ENCODE assay signal across 18 mouse cellular contexts in the genomic region with DNA sequence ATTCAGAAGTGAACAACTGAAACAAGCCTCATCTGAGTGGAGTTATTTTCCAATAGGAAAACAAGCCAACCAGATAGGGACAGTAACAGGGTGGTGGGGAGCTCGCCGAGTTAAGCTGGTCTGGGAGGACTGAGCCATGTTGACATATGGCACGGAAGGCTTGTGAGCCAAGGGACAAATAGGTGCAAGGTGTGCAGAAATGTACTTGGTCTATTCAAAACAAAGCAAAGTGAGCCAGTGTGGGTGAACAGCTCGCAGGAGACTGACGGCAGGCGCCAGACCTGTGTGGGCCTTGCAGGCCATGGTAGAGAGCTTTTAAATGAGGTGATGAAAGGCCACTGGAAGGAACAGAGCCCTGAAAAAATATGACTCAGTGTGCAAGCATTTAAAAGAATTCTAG. TPM values are rescaled to one million over a fixed set of nuclear protein-coding genes. Genes with fewer than 3 reads are reported as not detected.
DNase-seq lines count a peak whose midpoint lies in the region; ATAC-seq lines count a peak whose summit lies in the region.
"Had no signal": no experiment of that assay in that cellular context is flagged by ENCODE, and none has a peak within 500 bp of the region (broad histone marks: within the 10 kb centered on the region; RNA-seq: fewer than 3 reads in every experiment).

No protein-coding gene starts in this region.

- no peak for DNase-seq in heart, postnatal 4 days
- DNase-seq in thymus, postnatal 4 days: peak; percentile 5
- DNase-seq in thymus, adult 18-20 months: no peak
- DNase-seq in cerebellum, postnatal 10 days: peak; percentile 62 to 71
- no peak for DNase-seq in kidney, postnatal 36 days
- DNase-seq: adrenal gland, postnatal 36 days; B cell, adult 2 months; embryo, embryonic 11 days; kidney, adult 8-10 months; kidney, postnatal 14 days; thymus, postnatal 36 days had no signal

- no peaks in the 10 kb centered on the region for H3K9me3 ChIP-seq in heart, embryonic 14.5 days (ENCODE audit: control insufficient read depth, low read length)
- H3K9me3 ChIP-seq: embryonic facial prominence, embryonic 15.5 days; limb, embryonic 15.5 days; liver, embryonic 15.5 days; midbrain, embryonic 12.5 days had no signal

- H3K36me3 ChIP-seq in heart, embryonic 14.5 days (ENCODE audit: control insufficient read depth, insufficient read depth, low read length): no peaks in the 10 kb centered on the region
- H3K36me3 ChIP-seq: embryonic facial prominence, embryonic 15.5 days; limb, embryonic 15.5 days; liver, embryonic 15.5 days; midbrain, embryonic 12.5 days had no signal

- H3K27ac ChIP-seq in heart, embryonic 14.5 days (replicated peaks in 1 of 2; ENCODE audit: control insufficient read depth in 1 of 2, insufficient read depth in 1 of 2, low read depth in 2 of 2, low read length in 2 of 2): peak overlapping the region in 1 of 2 experiments; percentile 64; a peak in 3 of 4 replicates
- H3K27ac ChIP-seq: embryonic facial prominence, embryonic 15.5 days; limb, embryonic 15.5 days; liver, embryonic 15.5 days; midbrain, embryonic 12.5 days had no signal

- ATAC-seq in heart, embryonic 14.5 days (ENCODE audit: insufficient number of reproducible peaks, insufficient read depth, low FRiP score, low read depth): no peak
- ATAC-seq in granulocyte monocyte progenitor cell, adult 5-6 weeks (replicated peaks; ENCODE audit: poor library complexity, severe bottlenecking): no peak

- H3K4me1 ChIP-seq in heart, embryonic 14.5 days (ENCODE audit: control insufficient read depth in 2 of 2, insufficient read depth in 2 of 2, low read length in 2 of 2): peaks cover 45 to 47% of the 10 kb centered on the region in 2 experiments

- H3K4me2 ChIP-seq in heart, embryonic 14.5 days (ENCODE audit: low read length): no peak overlapping the region
- H3K4me2 ChIP-seq: embryonic facial prominence, embryonic 15.5 days; limb, embryonic 15.5 days; liver, embryonic 15.5 days; midbrain, embryonic 12.5 days had no signal

- peak overlapping the region; percentile 38; the same call in 1 of the 2 replicates for H3K9ac ChIP-seq in heart, embryonic 14.5 days (ENCODE audit: low read length)
- H3K9ac ChIP-seq: embryonic facial prominence, embryonic 15.5 days; limb, embryonic 15.5 days; liver, embryonic 15.5 days; midbrain, embryonic 12.5 days had no signal

- 35% methylated on average over 6 of the region's 6 CpGs for WGBS in heart, embryonic 14.5 days

- no peaks in the 10 kb centered on the region for H3K27me3 ChIP-seq in heart, embryonic 14.5 days (ENCODE audit: control insufficient read depth, insufficient read depth, low read length)
- H3K27me3 ChIP-seq: embryonic facial prominence, embryonic 15.5 days; liver, embryonic 15.5 days had no signal

- no peak overlapping the region for H3K4me3 ChIP-seq in heart, embryonic 14.5 days (ENCODE audit: control insufficient read depth in 1 of 2, insufficient read depth in 1 of 2, low read depth in 1 of 2, low read length in 2 of 2)
- H3K4me3 ChIP-seq: embryonic facial prominence, embryonic 15.5 days; limb, embryonic 15.5 days; liver, embryonic 15.5 days; midbrain, embryonic 12.5 days had no signal

RNA-seq across cellular contexts. Expression of gene Mab21l3, which starts 41.1 kb away (rescaled TPM):
- 0.09 and 0.13 TPM in 2 replicates for polyA plus RNA-seq in heart, embryonic 14.5 days (2014; fragmentation: Nextera tagmentation; extraction: Ambion mirVana)
- under 1 TPM; 0.25 to 0.26 TPM for total RNA-seq in heart, postnatal 4 days (2021)
- total RNA-seq in granulocyte monocyte progenitor cell, adult 5-6 weeks (2014; fragmentation: Nextera tagmentation): not detected in 2 replicates
- total RNA-seq in granulocyte monocyte progenitor cell, adult 5-6 weeks (2017): 0.05 TPM in 1 of 2 replicates, not detected in the other
- total RNA-seq: layer of hippocampus, adult 8-10 months had no signal
- polyA plus RNA-seq: liver, embryonic 15.5 days had no signal

Comparison
In these comparisons a context has a peak if more than half of its experiments do, and no peak if none do; other contexts are left out.
1. DNase-seq: peak in thymus, postnatal 4 days (single experiment) and cerebellum, postnatal 10 days (2 of 2); none in heart, postnatal 4 days (single experiment), thymus, adult 18-20 months (0 of 2) and kidney, postnatal 36 days (0 of 2).